Mouse (Mus musculus) kidney, adult 18-20 months (tissue): ENCODE measurements at regions not wholly inside any gene's neighbourhood (a gene's known extent, or its start where the extent isn't known, plus 50 kb on each side); places are given as distances from the start of the nearest gene placed in this dataset.

Experiments used
- DNase-seq: peaks from one replicate; pipeline ENCODE4 v3.0.0; 2021

DNA sequence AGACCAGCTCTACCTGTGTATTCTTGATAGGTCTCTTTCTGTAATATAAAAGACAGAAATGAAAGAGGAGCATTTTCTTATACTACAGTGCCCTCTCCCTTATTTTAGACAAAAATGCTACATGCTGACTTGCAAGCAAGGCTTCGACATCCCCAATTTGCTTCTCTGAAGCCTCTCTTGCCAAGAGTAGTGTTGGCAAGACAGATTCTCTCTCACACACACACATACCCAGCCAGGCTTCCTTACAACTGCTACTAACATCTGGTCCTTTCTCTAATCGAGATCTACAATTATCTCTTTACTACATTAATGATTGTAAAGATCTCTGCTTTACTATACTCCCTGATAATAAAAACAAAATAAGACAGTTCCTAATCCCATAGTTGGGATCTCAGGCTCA is 87.5 kb upstream of the Daam1 start:
- DNase-seq, result no peak

DNA sequence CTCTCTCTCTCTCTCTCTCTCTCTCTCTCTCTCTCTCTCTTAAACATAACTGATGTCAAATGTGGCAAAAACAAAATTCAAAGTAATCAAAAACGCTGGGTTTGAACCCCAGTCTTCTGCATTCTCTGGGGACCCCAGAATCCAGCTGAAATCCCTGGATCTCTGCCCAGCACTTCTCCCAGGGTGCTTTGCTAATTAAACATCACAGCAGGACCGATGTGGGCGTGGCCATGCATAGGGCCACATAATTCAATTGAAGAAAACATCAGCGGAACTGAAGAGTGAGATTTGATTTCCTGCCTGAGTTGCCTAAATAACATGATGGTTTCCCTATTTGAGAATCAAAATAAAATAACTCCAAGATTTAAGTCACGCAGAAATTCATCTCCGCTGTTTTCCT is 84.9 kb upstream of the Daam1 start:
- DNase-seq, result no peak

DNA sequence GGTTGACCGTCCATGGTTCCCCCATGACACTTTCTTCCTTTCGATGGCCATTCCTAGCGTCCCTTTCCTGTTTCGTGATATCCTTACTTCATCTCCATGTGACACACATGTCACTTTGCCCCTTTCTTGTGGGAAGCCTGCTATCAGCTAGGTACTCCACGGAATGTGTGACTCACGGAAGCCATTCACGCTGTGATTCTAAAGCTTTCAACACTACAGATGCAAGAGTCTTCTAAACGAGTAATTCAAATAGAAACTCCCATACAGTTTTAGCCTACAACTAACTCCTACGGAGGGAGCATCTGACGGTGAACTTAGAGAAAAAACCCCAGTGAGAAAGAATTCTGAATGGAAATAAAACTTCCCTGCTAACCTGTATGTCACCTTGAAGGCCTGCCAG is 83.5 kb upstream of the Daam1 start:
- no peak for DNase-seq

DNA sequence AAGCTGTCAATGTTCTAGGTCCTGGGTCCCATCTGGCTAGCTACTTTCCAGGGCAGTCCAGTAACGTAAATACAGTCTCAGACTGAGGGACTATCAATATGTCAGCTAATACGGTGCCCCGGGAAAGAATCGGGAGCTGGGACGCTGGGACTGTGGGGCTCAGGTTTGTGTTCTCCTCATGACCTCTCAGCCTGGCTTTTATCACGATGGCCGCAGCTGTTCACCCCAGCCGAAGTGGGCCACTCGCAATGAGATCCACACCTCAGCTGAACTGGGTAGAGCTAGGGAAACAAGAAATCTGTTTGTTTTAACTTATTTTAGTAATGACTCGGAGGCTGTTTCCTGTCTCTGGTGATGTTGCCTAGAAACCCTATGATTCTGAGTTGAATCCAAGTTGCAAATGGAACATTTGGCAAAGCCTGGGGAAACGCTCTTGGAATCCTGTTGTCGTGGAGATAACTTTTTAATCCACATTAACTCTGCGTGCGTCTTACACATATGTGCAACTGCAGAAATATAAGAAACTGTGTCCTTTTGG is 83.0 kb upstream of the Daam1 start:
- DNase-seq, result peak; percentile 28

DNA sequence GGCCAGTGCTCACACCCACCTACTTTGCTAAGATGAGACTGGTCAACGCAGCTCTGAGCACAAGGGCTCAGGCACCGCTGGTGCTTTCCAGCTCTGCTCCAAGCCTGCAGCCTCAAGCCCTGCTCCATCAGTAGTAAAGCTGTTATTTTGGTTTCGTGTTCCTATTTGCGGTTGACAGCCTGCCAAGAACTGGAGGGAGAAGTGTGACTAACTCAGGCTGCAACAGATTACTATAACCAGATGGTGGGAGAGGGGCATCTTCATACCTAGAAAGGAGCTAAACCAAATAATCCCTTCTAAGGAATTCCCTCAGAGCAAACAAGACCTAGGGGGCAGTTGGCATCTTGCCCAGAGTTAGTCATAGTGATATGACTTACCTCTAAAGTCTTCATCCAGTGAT is 82.1 kb upstream of the Daam1 start:
- peak; percentile 40 for DNase-seq

DNA sequence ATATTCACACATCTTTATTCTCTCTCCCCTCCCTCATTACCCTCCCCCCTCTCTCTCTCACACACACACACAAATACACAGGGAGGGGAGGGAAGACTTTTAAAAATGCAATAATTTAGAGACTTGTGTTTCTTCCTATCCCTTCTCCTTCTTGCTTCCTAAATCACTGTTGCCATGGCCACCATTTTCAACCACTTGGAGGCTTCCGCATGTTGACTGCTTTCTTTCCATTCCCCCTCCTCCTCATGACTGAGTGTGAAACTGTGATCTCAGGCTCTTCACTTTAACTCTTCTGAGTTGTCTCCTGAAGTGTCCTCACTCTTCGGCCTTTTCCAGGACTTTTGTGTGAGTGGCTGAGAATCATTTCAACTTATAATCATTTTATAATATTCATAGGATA is 81.2 kb upstream of the Daam1 start:
- DNase-seq, result no peak

DNA sequence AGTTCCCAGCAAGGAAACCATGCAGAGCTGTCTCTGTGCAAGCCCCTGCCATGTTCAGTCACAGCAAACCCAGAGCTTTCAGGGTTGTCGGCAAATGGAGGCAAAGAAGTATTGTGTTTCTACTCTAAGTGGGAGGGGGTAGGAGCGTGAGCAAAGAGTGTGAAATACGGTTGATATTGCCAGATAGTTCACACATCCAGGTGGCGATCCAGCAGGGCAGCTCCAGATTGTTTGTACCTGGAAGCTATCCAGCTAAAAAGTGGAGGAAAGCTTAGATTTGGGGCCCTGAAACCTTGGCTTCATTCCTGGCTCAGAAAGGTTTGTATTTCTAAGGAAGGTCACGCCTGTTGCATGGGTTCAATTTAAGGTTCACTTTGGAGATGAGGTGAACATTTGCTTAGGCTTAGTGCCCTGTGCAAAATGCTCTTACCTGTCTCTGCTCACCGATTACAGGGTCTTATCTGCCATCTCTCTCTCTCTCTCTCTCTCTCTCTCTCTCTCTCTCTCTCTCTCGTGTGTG is 78.1 kb upstream of the Daam1 start:
- no peak for DNase-seq

DNA sequence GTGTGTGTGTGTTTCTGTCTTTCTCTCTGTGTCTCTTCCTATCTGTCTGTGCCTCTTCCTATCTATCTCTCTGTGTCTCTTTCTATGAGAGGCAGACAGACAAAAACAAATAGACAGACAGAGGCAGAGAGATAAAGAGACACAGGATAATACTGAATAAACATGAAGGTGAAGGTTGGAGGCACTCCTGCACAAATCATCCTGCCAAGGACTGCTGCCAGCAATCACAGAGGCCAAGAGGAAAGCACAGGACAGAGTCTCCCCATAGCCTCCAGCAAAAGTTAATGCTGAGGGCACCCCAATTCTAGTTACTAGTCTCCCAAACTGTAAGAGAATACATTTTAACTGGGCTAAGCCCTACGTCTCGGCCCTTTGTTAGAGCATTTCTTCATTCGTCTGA is 77.6 kb upstream of the Daam1 start:
- DNase-seq, result no peak

DNA sequence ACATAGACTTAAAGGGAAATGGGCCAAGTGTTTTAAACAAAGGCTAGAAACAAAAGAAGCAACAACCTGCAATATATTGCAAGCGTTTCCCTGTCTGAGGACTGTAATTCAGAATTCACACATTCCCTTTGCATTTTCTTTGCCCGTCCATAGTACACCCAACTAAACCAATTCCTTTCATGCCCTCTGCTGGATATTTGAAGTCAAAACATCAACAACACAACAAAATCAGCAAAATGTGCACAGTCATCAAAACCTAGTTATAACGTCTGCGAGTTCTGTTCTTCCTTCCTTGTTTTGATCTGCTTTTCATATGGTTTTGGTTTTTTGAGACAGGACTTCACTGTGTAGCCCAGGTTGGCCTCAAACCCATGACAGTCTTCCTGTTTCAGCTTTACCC is 67.7 kb upstream of the Daam1 start:
- no peak for DNase-seq

DNA sequence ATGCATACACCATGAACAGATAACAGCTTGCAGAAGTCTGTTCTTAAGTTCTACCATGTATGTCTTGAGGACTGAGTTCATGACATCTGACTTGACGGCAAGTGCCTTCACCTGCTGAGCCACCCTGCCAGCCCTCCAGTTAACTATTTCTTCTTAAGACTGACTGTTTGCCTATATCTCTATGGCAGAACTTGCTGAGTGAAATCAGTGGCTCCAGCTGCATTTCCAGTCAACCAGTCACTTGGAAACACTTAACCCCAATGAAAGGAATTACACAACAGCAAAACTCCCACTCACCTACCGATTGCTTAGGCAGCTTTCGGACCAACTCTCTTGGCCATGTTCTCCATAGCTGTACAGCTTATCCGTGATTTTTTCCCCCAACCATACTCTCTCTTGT is 64.8 kb upstream of the Daam1 start:
- DNase-seq, result no peak

DNA sequence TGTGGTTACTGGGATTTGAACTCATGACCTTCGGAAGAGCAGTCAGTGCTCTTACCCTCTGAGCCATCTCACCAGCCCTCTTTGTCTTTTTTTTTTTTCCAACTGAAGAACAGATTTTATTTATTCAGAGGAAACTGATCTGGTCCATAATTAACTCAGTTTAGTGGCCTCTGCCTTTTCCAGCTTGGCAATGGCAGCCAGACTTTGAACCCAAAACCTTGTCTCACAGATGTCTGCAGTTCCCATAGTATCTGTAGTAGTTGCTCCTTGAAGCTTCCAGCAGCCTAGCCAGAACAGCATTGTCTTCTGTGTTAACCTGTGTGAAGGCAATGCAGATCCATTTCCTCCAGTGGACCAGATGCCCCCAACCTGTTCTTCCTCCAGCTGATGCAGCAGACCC is 64.2 kb upstream of the Daam1 start:
- peak; percentile 31 for DNase-seq

DNA sequence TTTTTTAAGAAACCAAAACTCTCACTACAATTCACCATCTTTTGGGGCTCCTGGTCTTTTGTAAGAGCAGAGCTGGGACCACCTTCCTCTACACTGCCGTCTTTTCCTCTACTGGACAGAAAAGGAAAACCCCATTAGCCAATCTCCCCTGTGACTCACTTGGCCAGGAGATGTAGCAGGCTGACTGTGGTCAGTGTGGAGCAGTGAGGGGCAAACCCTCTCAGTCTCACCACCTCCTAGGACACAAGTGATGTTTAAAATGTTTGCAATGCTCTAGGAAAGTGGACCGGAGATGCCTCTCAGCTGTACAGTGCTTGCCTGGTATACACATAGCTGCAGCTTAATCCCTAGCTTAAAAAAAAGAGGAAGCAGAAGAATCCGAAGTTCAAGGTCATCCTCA is 63.0 kb upstream of the Daam1 start:
- no peak for DNase-seq

DNA sequence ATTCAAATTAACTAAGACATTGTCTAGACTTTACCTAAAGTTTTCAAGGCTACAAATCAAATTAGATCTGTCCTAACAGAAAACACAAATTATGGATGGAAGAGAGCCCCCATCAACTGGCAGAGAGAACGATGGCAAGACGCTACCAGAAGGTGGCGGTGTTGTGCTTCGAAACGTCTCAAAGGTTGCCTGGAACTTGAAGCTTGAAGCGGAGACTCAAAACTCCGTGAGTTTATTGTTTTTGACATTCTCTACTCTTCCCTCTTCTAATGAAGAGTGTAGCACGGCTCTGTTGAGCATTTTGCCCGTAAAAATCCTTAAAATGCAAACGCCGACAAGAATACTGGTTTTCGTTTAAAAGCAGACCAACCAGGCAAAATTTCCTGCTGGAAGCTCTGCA is 62.4 kb upstream of the Daam1 start:
- peak; percentile 84 for DNase-seq

DNA sequence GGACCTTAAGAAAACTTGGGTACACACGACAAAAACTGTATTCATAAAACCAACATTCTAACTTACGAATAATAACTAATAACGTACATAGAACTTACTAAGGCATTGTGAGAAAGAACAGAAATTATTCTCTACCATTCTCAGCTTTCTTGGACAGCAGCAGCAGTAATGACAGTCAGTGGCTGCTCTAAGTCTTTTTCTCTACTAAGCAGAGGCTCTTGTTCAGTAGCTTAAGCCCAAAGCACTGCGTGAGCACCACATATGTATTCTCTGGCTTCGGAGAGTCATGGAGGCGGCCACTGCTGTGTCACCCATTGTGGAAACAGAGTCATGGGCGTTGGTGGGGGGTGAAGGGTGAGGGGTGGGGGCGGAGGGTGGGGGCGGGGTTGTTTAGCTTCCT is 62.0 kb upstream of the Daam1 start:
- DNase-seq, result no peak

DNA sequence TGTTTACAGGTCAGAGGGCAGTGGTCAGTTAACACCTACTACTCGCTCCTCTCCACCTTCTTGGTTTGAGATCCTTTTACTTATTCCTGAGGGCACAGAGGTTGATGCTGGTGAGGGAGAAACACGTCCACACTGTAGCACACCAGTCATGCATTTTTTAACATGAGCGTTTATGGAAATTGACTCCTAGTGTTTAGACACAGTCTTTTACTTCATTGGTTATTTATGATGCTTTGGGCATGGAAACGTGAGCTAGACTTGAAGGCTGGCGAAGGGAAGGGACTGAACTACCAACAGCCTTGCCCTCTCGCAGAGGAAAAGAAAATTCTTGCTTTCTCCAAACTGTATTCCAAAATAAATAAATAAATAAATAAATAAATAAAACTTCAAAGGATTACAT is 61.6 kb upstream of the Daam1 start:
- no peak for DNase-seq

DNA sequence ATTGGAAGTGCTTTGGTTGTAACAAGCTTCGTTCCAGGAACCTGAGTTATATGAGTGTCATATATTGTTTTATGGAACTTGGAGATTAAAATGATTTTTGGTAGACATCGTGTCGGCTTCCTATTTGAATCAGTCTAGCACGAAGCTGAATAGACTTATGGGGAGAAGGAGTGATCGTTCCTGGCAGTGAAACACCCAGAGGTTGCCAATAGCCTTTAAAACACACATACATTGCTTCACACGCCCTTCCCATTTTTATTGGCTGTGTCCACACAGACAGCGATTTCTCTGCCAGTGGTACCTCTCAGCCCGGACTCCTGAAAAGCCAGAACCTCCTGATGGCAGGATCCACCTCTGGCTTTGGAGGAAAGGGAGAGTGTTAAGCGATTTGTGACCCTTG is 57.0 kb upstream of the Daam1 start:
- no peak for DNase-seq

DNA sequence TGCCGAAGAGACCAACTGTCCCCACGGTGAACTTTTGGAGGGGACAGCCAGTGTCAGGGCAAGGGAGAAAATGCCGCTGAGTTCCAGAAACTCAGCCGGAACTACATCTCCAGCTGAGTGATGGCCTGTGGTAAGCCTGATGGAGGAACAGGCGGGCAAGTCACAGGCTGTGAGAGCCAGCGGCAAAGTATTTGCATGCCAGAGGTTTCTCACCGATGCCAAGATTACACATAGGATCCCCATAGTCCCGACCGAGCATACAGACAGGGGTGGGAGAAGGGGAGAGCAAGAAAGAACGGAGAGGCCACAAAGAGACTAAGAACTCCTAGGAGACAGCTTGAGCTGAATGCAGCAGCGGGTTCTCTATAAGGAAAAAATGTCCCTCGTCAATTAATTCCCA is 55.8 kb upstream of the Daam1 start:
- no peak for DNase-seq

DNA sequence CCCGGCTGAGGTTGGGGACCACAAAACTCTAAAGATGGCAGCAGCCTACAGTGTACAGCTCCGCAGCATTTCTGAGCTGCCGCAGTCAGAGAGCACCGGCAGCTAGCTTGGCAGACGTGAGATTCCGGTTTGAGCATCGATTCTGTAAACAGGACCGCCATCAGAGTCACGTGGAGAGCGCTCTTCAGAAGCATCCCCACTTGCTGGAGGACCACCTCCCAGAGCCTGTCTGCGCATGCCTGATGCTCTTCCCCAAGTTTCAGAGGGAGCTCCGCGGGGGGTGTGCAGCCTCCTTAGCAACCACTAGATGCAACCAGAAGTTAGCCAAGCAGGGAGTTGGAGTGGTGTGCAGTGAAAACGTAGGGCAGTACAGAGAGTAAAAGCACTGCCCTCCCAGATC is 52.7 kb upstream of the Daam1 start:
- DNase-seq, result no peak

DNA sequence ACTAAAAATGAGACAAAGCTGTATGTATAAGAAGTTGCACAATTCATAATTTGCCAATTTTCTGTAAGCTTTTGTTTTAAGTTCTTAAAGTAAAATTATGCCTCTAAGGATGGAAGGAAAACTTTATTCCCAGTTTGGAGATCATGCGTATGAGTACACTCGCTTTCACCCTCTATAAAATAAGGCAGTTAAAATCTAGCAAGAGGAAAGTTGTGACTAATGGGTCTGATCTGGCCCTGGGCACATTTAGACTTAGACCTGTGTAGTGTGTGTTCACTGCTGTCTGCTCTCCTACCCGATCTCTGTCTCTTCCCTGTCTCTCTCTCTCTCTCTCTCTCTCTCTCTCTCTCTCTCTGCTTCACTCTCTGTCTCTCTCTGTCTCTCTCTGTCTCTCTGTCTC is 51.9 kb upstream of the Daam1 start:
- DNase-seq, result no peak

DNA sequence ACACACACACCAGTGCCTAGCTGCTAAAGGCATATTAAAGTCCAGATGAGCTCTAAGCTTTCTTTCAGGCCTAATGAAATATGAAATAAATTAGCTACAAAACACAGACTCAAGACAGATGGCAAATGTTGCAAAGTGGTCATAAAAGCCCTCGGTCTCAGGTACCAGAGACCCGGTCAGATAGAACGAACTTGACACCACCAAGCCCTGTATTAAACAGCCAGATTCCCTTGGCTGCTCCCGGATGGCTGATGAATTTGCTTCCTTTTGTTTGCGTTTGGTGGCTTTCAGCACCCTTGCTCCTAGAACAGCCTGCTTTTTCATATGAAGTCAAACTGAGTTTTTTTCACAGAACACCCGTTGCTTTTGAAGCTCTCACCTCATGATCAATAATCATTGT is 51.5 kb upstream of the Daam1 start:
- DNase-seq, result no peak
